Mouse (Mus musculus): ENCODE measurements at regions not wholly inside any gene's neighbourhood (a gene's known extent, or its start where the extent isn't known, plus 50 kb on each side); places are given as distances from the start of the nearest gene placed in this dataset.

DNA sequence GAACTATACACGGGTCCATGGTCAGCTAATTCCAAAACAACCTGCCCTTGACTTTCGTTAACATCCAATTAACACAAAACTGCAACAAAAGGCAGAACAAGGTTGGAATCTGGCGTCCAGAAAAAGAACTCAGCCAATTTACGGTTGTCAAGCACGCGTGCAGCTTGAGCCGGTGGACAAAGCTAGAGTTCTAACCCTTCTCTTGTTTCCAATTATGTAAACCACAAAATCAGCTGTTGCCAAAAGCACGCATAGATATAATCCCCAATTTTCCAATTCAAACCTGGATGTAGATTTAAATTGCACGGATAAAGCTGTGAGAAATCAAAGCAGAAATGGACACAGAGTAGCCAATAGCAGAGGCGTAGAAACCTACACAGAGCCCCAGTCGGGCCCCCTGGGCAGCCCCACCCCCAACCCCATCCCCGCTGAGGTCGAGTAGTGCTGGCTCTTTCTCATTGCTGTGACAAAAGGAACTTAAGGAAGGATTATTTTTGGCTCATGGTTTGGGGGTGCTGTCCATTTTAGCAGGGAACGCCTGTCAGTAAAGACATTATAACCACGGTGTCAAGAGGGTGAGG, 149.0 kb upstream of the Jarid2 start:
- no peak for DNase-seq (ENCODE audit: low read depth in 2 of 2, low spot score in 2 of 2)

DNA sequence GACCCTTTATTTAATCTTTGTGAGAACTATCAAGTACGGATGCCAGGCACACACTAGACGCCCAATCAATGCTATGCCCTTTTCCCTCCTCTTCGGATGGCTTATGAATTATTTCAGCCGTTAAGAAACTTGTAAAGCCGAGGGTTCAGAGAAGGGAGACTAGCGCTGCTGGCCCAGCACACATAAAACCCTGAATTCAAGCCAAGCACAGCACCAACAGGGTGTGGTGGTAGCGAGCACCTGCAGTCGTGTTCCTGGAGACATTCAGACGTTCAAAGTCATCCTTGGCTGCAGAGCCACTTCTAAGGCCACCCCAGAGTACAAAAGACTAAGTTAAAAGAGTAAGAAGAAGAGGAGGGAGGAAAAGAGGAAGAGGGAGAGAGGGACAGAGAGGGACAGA, 148.5 kb upstream of the Jarid2 start:
- DNase-seq (ENCODE audit: low read depth in 2 of 2, low spot score in 2 of 2) = no peak

- DNase-seq (ENCODE audit: low read depth in 2 of 2, low spot score in 2 of 2) = no peak
Measured at GRCm38 (mm10) chr13:44581947-44582766, 147.1 kb upstream of the Jarid2 start.

GRCm38 (mm10) chr13:44582767-44583085, 146.5 kb upstream of the Jarid2 start:
- no peak for DNase-seq (ENCODE audit: low read depth in 2 of 2, low spot score in 2 of 2)

DNA sequence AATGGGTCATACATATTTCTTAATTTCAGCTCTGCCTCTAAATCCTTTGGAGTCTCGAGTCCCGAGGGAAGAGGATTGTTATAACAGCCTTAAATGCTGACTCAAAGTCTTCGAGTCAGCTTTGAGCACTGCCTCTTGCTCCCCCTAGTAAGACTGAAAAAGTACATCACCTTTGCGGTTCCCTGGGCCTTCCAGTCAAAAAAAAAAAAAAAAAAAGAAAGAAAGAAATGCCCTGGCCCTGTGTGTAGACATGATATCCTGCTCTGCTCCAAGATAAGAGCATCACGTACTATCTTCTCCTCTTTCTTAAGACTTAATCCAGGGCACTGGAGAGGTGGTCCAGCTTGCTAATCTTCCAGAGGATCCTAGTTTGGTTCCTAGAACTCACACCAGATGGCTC, 145.7 kb upstream of the Jarid2 start:
- no peak for DNase-seq (ENCODE audit: low read depth in 2 of 2, low spot score in 2 of 2)

DNA sequence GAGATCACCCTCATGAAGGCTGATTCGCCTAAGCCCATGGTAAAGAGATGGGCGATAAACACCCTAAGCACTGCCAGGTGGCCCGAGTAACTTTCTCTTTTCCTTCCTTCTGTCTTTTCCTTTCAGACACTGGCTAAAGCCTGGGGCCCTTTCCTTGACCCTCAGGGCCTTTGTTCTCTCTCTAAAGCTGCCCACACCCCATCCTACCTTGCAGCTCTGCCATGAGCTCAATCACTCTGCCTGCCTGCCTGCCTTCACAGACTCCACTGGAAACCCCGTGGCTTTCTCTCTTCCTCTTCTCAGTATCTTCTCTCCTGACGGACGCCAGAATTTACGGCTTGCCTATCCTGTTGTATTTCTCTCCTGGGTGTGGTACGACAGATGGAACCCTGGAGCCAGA, 145.1 kb upstream of the Jarid2 start:
- no peak for DNase-seq (ENCODE audit: low read depth in 2 of 2, low spot score in 2 of 2)

DNA sequence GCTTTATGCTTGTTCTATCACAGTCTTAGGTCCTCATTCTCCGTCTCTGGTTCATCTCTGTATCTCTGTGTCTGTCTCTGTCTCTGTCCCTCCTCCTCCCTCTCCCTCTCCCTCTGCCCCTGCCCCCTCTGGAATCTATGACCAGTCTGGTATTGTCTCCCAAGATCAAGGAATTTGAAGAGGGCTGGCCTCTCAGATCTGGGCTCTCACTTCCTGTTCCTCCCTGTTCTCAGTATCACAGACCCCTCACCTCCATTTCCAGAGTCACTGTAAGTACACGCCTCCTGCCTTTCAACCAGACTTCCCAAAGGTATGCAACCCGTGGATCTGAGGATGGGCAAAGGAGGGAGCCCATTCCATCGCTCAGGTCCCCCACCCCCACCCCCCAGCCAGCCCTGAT, 144.7 kb upstream of the Jarid2 start:
- no peak for DNase-seq (ENCODE audit: low read depth in 2 of 2, low spot score in 2 of 2)

DNA sequence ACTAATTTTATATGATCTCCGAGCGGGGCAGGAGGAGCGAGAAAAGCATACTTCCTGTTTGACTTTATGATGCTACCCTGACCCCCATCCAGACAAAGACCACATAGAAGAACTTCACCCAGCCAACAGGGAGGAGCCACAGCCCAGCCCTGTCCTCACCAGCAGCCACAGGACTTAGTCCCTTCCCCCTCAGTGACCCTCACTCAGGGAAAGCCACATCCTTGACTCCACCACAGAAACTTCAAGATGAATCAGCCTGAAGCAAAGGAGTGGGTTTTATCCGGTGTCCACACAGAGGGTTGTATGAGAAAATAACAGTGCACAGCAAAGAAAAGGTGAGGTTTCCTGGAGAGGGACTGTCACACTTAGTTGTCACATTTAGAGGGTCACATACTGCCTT, 141.4 kb upstream of the Jarid2 start:
- DNase-seq (ENCODE audit: low read depth in 2 of 2, low spot score in 2 of 2) = no peak

DNA sequence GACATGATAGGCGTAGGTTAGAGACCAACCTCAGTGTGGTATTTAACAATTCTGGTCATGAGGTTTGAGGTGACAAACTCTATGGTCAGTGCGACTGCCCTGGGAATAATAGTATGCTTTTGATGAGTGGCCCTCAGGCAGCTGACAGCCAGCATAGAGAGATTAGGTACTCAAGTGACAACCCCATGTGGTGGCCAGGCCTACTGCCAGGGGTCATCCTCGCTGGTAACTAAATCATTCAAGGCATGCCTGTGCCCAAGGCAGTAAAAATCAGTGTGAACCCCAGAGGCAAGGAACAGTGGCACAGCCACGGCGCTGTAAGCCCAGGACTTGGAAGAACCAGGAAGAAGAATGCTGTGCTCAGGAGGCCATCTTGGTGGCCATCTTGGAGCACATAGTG, 134.6 kb upstream of the Jarid2 start:
- no peak for DNase-seq (ENCODE audit: low read depth in 2 of 2, low spot score in 2 of 2)

DNA sequence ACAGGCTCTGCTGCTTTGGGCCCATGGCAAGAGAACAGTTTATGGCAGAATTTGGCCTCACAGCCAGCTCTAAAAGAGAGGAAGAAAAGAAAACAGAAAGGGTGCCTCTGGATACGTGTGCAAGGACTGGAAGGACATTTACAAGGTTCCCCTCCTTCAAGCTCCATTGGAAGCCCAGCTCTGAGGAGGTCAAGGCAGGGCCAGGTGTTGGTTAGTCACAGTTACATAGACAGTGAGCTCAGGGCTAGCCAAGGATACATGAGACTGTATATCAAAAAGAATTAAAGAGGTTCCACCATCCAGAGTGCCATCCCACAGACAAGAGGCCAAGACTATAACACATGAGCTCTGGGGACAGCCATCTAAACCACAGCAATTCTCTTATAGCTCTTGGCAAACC, 131.6 kb upstream of the Jarid2 start:
- no peak for DNase-seq (ENCODE audit: low read depth in 2 of 2, low spot score in 2 of 2)

DNA sequence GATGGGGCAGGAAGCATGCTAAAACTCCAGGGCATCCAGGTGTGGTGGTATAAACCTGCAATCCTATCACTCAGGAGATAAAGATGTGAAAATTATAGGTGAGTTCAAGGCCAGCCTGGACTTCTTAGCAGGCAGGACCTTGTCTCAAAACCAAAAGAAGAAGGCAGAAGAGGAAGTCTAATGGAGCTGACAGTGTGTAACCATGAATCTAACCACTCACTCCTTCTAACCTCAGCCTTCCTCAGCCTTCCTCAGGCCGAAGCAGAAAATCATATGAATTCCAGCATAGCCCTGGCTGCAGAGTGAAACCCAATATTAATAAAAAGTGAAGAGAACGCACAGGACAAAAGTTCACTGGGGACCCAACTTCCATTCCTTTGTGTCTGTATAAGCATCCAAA, 128.2 kb upstream of the Jarid2 start:
- DNase-seq (ENCODE audit: low read depth in 2 of 2, low spot score in 2 of 2) = no peak

DNA sequence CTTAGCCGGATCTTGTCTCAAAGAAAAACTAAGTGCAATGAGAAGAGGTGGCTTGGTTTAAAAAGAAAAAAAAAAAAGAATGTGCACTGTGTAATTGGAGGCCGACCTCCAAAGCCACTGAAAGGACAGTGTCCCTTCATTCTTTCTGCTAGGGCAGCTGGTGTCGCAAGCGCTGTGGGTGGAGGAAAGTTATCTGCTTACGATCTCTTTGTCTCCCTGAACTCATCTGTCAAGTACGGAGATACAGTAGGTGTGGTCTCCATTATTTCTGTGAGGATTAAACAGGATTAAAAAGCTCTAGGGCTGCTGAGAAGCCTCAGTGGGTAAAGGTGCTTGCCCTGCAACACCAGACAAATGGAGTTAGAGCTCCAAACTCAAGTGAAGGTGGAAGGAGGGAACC, 126.6 kb upstream of the Jarid2 start:
- DNase-seq (ENCODE audit: low read depth in 2 of 2, low spot score in 2 of 2) = no peak

DNA sequence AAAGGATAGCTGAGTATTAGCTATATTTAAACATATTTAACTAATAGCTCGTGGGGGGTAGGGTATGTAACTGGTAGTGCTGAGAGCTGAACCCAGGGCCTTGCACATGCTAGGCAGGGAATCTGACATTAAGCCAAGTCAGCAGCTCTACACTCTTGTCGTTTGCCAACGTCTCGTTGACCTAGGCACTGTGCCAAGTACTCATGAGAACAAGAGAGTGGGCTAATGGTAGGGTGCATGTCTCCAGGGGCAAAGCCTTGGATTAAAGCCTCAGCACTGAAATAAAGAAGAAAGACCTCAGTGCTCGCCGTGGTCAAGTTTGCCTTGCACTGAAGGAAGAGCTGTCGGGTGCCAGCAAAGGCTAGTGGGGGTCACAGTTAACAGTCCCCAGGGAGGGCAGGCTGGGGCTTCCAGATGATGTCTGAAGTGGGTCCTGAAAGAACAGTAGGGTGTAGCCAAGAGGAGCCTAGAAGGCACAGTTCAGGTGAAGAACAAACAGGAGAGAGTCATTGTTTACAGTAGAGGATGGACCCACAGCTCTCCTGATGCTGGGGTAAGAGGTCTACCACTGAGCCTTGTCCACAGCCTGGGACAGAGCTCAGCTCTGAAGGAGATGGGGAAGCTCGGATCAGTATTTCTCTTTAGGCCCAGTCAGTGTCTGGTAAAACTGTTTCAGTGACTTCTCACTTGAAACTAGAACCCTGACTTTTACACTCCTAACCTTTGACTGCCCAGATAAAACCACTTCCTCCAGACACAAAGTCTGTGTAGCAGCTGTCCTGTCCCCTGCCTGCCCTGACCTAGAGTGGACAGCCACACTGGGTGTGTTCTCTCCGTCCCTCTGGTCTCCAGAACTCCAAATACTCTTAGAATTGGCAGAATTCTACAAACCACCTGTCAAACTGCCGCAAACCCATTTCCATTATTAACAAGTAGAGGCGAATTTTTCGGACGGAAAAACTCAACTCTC, 121.7 kb upstream of the Jarid2 start:
- no peak for DNase-seq (ENCODE audit: low read depth in 2 of 2, low spot score in 2 of 2)

DNA sequence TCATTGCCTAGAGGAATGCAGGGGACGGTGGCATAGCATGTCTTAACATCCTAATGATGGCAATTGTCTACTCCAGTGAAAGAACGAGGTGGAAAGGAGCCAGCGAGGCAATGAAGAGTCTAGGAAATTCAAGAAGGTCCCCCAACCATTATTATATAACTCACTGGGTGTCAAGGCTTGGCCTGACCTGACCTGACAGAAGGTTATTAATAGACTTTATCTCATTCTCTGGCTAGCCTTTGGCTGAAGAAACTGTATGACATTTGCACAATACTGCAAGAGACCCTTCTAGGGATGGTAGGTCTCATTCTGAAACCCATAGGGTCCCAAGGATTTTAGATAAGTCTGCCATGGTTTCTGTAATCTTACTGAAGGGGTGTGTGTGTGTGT, 121.0 kb upstream of the Jarid2 start:
- DNase-seq (ENCODE audit: low read depth in 2 of 2, low spot score in 2 of 2) = no peak

DNA sequence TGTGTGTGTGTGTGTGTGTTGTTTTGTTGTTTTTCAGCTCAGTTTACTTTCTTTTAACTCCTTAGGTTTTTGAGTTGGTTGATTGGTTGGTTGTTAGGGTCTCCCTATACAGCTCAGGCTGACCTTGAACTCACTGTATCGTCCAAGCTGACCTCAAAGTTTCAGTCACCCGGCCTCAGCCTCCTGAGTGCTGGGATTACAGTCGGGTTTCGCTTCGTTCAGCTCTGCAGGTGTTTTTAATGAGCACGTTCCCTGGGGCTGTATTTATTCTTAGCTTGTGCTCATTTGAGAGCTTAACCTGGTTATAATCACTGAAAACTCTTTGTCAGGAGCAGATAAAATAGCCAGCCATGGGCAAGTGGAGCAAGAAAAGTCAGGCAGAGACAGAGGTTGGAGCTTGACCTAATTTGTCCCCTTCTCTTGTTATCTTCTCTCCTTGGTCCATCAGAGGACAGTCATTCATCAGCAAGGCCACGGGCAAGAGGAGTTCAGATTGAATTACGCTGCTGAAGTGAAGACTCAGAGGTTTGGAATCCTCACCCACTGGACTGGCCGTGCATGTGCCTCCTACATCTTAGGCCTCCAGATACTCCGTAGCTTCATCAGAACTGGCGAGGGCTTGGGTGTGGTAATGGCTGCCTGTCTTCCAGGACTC, 120.5 kb upstream of the Jarid2 start:
- DNase-seq (ENCODE audit: low read depth in 2 of 2, low spot score in 2 of 2) = no peak

DNA sequence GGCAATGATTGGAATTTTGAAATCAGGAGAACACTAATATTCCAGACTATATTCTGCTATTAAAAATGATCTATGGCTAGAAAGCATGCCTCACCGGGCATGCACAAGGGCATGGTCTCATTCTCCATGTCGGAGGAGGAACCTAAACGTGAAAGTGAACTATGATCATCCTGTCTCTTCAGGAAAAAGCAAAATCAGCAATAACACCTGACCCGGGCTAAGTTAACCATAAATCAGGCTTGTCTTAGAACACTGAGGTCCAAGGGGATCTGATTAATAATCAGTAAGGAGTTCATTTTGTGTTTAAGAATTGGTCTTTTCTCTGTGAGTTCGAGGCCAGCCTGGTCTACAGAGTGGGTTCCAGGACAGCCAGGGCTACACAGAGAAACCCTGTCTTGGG, 119.7 kb upstream of the Jarid2 start:
- DNase-seq (ENCODE audit: low read depth in 2 of 2, low spot score in 2 of 2) = no peak

GRCm38 (mm10) chr13:44615696-44616095, 113.6 kb upstream of the Jarid2 start:
- no peak for DNase-seq (ENCODE audit: low read depth in 2 of 2, low spot score in 2 of 2)

- DNase-seq (ENCODE audit: low read depth in 2 of 2, low spot score in 2 of 2) = no peak
Measured at GRCm38 (mm10) chr13:44618368-44618767, 110.9 kb upstream of the Jarid2 start.

- no peak for DNase-seq (ENCODE audit: low read depth in 2 of 2, low spot score in 2 of 2)
Measured at GRCm38 (mm10) chr13:44622661-44623355, 106.5 kb upstream of the Jarid2 start.

DNA sequence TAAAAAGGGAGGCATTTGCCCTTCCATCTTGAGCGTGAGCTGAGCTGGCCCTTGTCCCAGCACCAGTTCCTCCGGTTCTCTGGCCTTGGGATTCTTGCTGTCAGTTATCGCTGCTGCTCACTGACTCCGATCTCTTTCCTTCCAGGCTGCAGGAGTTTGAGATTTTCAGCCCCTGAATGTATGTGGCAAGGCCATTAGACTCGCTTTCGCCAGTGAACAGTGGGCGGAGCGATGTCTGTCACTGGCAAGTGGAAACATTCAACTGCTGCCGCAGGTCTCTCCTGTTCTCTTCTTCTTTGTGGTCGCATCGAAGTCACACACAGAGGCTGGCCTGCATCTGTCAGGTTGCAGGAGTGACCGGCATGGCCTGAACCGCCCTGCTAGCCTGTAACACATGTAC, 104.6 kb upstream of the Jarid2 start:
- no peak for DNase-seq (ENCODE audit: low read depth in 2 of 2, low spot score in 2 of 2)

DNA sequence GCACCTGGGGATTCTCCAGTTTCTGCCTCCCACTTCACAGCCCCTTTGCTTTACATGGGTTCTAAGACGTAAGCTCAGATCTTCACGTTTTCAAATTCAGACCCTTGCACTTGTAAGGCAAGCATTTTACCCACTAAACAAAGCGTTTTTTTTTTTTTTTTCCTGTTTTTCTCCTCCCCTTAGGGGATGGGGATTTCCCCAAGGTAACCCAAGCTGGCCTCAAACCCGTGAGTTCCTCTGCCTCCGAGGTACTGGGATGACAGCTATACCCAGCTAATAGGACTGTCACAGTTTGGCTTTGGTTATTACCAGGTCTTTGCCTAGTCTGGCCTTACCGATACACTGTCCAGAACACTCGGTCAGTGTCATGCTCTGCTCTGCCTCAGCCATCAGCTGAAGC, 103.5 kb upstream of the Jarid2 start:
- DNase-seq (ENCODE audit: low read depth in 2 of 2, low spot score in 2 of 2) = no peak
